Mouse (Mus musculus): ENCODE results near the gene Sympk.

DNA sequence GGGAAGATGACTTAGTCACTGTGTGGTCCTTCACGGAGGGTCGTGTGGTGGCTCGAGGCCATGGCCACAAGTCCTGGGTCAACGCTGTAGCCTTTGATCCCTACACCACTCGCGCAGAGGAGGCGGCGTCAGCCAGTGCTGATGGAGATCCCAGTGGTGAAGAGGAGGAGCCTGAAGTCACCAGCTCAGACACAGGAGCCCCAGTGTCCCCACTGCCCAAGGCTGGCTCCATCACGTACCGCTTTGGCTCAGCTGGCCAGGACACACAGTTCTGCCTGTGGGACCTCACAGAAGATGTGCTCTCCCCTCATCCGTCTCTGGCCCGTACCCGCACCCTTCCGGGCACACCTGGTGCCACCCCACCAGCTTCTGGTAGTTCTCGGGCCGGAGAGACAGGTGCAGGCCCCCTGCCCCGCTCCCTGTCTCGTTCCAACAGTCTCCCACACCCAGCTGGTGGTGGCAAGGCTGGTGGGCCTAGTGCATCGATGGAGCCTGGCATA, 56.3 kb downstream of the Sympk start:
- no peak for TF ChIP-seq CTCF (IDR thresholded peaks at IDR 0.05; ENCODE audit: low read depth)
- TF ChIP-seq EP300 (IDR thresholded peaks at IDR 0.05; ENCODE audit: low read depth), result no peak

Measured in heart, postnatal 0 days (tissue).